Mouse (Mus musculus) brain, embryonic 14.5 days (tissue): Measurements from ENCODE around the gene Lhb. TPM values are rescaled to one million over a fixed set of nuclear protein-coding genes. Genes with fewer than 3 reads are reported as not detected.

ENCODE experiments used
- DNase-seq: peaks from one replicate; pipeline ENCODE4 v3.0.0-alpha.2; 2011; ENCODE audit warnings: low read depth
- CTCF ChIP-seq: fragments of 200-500 bp; IDR thresholded peaks from 2 replicates; pipeline ENCODE4 v1.5.1; 2012; ENCODE audit warnings: inconsistent platforms, mild to moderate bottlenecking, moderate library complexity, borderline replicate concordance; ENCODE audit not compliant: insufficient read depth, insufficient read length; ENCODE audit errors: extremely low read depth
- POLR2A ChIP-seq: fragments of 200-500 bp; IDR thresholded peaks from 2 replicates; pipeline ENCODE4 v1.6.1; 2012; ENCODE audit warnings: mild to moderate bottlenecking, inconsistent platforms, borderline replicate concordance; ENCODE audit not compliant: poor library complexity, insufficient read depth, insufficient read length, severe bottlenecking; ENCODE audit errors: extremely low read depth
- polyA plus RNA-seq: library from polyadenylated mRNA; depleted of rRNA; stranded (reverse); fragments of >200 nt; gene quantifications from 2 replicates; pipeline ENCODE4 v1.2.3, GENCODE M21; 2012

The Lhb gene
- polyA plus RNA-seq, 1 experiment, result 1.7 TPM

DNA sequence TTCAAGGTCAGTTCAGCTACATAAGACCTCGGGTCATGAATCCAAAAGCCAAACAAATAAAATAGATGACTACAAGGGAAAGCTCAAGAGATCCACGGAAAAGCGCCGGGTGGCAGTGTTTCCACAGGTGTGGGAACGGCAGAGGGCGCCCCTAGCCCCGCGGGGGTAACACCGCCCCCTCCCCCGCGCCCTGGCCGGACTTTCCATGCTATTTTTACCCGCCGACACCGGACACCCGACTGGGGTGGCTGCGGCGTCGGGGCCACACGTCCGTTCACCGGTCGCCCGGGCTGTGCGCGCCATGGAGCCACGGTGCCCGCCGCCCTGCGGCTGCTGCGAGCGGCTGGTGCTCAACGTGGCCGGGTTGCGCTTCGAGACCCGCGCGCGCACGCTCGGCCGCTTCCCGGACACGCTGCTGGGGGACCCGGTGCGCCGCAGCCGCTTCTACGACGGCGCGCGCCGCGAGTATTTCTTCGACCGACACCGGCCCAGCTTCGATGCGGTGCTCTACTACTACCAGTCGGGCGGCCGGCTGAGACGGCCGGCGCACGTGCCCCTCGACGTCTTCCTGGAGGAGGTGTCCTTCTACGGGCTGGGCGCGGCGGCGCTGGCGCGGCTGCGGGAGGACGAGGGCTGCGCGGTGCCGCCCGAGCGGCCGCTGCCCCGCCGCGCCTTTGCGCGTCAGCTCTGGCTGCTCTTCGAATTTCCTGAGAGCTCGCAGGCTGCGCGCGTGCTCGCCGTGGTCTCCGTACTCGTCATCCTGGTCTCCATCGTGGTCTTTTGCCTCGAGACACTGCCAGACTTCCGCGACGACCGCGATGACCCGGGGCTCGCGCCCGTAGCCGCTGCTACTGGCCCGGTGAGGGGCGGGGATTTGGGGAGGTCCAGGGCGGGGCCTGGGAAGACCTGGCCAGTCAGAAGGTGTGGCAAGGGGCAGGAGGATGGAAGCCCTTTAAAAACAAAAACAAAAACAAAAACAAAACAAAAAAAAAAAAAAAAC, 14.2 kb upstream of the Lhb start:
- no peak for DNase-seq
- TF ChIP-seq CTCF (no peak), POLR2A (no peak)

GRCm38 (mm10) chr7:45407836-45408235, 12.8 kb upstream of the Lhb start:
- no peak for DNase-seq
- no peak for TF ChIP-seq CTCF
- no peak for TF ChIP-seq POLR2A

DNA sequence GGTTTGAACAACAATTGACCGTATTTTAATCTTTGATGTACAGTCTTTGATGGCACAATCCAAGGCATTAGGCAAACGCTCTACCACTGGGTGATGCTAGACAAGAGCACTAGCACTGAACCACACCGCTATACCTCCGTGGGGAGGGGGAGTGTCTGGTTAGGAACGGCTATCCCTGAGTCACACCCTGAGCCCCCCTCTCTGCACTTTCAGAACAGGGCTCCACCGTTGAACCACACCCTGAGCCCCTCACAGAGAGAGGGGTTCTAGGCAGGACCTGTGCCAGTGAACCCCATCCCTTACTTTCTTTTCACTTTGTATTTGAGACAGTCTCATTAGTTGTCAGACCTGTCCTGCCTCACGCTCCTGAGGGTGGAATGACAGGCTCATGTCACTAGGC, 12.3 kb upstream of the Lhb start:
- TF ChIP-seq POLR2A, result no peak
- no peak for TF ChIP-seq CTCF
- no peak for DNase-seq

DNA sequence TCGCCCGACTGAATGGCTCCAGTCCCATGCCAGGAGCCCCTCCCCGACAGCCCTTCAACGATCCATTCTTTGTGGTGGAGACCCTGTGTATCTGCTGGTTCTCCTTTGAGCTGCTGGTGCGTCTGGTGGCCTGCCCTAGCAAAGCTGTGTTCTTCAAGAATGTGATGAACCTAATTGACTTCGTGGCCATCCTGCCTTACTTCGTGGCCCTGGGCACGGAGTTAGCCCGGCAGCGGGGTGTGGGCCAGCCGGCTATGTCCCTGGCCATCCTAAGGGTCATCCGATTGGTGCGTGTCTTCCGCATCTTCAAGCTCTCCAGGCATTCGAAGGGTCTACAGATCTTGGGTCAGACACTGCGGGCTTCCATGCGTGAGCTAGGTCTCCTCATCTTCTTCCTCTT, 11.7 kb upstream of the Lhb start:
- no peak for DNase-seq
- TF ChIP-seq CTCF (no peak), POLR2A (no peak)

DNA sequence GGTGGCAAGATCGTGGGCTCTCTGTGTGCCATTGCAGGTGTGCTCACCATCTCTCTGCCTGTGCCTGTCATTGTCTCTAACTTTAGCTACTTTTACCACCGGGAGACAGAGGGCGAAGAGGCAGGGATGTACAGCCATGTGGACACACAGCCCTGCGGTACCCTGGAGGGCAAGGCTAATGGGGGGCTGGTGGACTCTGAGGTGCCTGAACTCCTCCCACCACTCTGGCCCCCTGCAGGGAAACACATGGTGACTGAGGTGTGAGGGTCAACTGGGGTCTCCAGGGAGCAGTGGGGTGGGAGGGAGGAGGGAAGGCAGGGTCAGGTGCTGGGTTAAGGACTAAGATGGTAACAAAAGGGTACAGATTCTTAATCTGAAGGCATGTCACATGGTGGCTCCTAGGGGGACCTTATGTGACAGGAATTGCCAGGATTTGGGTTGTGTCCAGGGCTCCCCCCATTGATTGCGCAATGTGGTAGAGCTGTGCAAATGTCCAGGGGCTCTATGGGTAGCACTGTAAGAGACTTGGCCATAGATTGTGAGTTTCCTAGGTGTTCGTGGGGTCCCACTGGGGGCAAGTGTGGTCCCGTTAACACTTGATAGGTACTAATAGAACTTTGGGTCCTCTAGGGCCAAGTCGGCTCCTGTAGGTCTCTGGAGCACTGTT, 11.0 kb upstream of the Lhb start:
- DNase-seq, result no peak
- TF ChIP-seq CTCF (no peak), POLR2A (no peak)

DNA sequence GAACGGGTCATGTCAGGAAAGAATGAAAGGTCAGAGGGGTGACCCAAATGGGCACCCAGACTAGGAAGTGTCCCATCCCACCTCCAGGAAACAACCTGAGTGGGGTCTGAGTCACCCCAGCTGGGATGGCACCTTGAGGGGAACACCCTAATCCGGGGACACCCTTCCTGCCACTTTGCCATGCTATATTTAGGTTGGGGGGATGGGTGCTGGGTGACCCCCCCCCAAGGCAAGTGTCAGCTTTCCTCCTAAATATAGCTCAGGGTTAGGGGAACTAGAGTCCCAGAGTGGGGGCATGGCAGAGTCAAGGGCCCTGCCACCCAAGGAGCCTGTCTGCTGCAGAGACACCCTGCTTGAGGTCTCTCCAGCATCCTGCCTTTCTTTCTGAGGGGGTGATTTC, 8.2 kb upstream of the Lhb start:
- no peak for TF ChIP-seq CTCF
- no peak for TF ChIP-seq POLR2A
- DNase-seq, result no peak

DNA sequence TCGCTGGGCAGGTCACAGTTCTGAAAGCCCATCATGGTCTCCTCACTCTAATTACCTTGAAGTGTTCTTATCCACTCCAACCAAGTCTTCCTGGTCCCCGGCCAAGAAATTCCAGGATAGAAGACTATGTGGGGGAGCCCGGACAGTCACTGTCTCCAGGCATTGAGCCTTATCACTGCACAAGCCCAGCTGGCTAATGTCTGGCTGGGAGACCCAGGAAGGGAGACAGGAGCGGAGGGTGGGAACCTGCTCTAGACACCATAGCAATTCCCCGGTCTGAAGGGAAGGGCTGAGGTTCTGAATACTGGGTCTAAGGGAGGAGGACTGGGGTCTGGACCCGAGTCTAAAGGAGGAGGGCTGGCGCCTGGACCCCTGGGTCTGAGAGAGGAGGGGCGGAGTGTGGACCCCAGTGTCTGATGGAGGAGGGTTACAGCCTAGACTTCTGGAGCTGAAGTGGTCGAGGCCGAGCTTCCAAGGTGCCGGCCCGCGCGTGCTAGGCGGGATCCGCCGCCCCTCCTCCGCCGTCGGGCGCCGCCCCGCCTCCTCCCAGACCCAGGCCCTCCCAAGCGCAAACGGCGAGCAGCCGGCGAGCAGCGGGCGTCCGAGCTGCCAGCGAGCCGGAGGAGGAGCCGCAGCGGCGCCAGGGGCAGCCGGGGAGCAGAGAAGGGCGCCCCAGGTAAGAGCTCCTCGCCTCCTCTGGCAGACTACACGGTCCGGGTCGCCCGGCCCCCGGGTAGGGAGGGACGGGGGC, 7.3 kb upstream of the Lhb start, which contains the start of gene Ntf5:
Ntf5 (plus strand) TSS at position 583 of the 751 bp plus-strand sequence.
- DNase-seq, result peak; percentile 37
- no peak for TF ChIP-seq POLR2A

- TF ChIP-seq POLR2A (no peak), CTCF (no peak)
- DNase-seq, result no peak
These were observed 6.5 kb upstream of the Lhb start for GRCm38 (mm10) chr7:45413864-45414739.

DNA sequence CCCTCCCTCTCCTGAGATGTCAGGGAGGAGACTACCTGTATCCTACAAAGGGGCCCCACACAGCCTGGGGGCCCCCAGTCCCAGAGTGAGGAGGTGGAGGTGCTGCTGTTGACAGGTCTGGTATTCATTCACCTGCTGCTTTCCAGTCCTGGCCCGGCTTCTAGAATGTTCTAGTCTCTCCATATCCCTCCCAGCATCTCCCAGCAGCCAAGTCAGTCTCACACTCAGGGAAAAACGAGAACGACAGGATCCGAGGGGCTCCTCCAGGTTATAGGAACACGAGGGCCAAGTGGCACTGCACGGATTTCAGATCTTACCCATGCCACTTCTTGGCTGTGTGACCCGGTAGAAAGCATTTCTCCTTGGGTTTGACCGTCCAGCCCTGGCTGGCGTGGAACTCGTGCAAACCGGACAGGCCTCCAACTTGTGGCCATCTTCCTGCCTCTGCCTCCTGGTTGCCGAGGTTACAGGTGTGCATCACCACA, 5.8 kb upstream of the Lhb start:
- no peak for DNase-seq
- TF ChIP-seq POLR2A (no peak), CTCF (no peak)

DNA sequence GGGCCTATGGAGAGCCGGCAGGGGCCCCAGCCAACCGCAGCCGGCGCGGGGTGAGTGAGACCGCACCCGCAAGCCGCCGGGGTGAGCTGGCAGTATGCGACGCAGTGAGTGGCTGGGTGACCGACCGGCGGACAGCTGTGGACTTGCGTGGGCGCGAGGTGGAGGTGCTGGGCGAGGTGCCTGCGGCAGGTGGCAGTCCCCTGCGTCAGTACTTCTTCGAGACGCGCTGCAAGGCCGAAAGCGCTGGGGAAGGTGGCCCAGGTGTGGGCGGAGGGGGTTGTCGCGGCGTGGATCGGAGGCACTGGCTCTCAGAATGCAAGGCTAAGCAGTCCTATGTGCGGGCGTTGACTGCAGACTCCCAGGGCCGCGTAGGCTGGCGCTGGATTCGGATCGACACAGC, 5.0 kb upstream of the Lhb start:
- no peak for DNase-seq
- no peak for TF ChIP-seq CTCF
- TF ChIP-seq POLR2A, result no peak

- no peak for DNase-seq
- TF ChIP-seq POLR2A (no peak), CTCF (no peak)
These were observed 2.6 kb upstream of the Lhb start for GRCm38 (mm10) chr7:45417962-45418492.
